Mouse (Mus musculus) pancreas, adult 10 weeks (tissue): ENCODE results near the gene Rpl27. TPM values are rescaled to one million over a fixed set of nuclear protein-coding genes. Genes with fewer than 3 reads are reported as not detected.

Experiments
- polyA plus RNA-seq: library from polyadenylated mRNA; stranded (reverse); fragments of 350-450 nt; fragmentation: Illumina TruSeq; extraction: RNeasy Lipid Tissue Mini Kit (QIAGEN cat#74804); gene quantifications from one replicate; pipeline ENCODE4 v1.2.3, GENCODE M21; 2015; ENCODE audit warnings: low read depth, low replicate concordance; ENCODE audit not compliant: insufficient read depth

Rpl27 gene
- polyA plus RNA-seq: 186 TPM

DNA sequence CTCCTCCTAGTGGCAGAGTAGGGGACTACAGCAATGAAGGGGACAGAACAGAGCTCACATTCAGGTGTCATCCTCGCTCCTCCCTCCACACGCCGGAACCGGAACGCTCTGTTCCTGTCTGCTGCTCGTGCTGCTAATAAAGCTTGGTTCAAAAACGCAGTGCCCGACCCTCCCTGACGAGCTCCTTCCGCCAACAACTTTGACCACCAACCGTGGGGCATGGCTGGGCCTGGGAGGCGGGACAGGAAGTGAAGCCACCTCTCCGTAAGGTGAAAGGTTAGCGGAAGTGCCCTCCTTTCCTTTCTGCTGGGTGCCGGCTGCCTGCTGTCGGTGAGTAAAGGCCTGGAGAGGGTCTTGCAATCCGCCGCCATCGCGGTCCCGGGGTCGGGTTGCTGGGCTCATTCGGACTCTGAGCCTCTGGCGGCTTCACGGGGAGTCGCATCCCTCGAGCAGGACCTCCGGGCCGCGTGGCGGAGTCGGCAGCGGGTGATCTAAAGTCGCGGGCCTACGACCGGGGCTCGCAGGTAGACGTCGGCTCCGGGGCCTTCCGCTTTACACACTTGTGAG lies at the start of gene Rpl27:
Rpl27 (plus strand) TSS at position 172 of the 567 bp plus-strand sequence.

GRCm38 (mm10) chr11:101417101-101417855 lies 24.8 kb upstream of the Rpl27 start, which contains the start of gene Aarsd1:
Aarsd1 (minus strand) TSS chr11:101417615.

DNA sequence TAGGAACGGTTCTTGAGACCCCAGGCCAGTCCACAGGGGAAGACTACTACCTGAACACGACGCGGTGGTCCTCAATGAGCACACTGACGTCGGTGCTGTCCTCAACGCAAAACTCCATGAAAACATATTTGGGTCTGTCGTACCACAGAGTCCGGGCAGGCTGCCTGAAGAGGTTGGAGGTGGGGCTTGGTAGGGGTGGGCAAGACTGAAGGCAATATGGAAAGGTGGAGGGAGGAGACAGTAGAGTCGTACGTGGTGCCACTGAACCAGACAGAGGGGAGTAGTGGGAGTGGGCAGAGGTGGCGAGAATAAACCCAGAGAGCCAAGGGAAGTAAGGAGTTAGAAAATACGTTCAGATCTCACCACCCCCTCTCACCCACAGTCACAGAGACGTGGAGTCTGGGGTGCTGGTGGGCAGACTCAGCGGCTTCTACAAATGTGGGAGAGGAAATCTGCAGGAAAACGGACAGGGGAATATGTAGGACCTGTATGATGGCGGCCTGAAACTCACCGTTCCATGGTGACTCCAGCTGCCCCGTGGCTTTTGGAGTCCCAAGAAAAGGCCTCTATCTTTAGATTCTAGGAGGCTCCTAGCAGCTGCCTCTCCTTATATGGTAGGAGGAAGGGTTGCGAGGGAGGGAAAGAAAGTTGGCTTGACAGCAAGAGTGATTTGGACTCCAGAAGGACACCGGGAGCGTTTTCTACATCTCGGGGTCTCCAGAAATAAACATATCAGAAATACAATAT lies 17.8 kb upstream of the Rpl27 start, which contains the start of gene Gm27029:
Gm27029 (minus strand) TSS at position 692 of the 747 bp plus-strand sequence.

GRCm38 (mm10) chr11:101424925-101425813 lies 16.9 kb upstream of the Rpl27 start, which contains the start of the genes Rundc1 and Ptges3l:
Rundc1 (plus strand) TSS chr11:101425085.
Ptges3l (minus strand) TSS chr11:101425333.

DNA sequence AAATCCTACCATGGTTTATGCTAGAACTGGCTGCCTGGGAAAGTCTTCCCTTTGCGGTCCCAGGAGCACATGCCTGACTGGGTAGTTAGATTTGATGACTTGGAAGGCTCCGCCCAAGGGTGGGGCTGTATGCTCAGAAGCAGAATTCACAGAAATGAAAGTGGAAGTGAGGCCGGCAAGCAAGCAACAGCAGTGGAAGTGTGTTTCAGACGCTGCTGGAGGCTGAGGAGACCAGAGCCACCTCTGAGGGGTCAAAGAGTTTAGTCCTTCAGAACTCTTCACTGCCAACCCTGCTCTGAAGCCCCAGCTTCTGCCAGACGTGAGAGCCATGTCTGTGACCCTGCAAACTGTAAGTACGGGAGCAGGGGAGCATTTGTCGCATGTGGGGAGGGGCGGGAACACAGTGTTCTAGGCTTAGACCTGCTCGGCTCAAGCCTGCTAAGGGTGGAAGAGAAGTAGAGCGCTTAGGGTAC lies 6.2 kb downstream of the Rpl27 start, which contains the start of gene Ifi35:
Ifi35 (plus strand) TSS at position 134 of the 473 bp plus-strand sequence.

DNA sequence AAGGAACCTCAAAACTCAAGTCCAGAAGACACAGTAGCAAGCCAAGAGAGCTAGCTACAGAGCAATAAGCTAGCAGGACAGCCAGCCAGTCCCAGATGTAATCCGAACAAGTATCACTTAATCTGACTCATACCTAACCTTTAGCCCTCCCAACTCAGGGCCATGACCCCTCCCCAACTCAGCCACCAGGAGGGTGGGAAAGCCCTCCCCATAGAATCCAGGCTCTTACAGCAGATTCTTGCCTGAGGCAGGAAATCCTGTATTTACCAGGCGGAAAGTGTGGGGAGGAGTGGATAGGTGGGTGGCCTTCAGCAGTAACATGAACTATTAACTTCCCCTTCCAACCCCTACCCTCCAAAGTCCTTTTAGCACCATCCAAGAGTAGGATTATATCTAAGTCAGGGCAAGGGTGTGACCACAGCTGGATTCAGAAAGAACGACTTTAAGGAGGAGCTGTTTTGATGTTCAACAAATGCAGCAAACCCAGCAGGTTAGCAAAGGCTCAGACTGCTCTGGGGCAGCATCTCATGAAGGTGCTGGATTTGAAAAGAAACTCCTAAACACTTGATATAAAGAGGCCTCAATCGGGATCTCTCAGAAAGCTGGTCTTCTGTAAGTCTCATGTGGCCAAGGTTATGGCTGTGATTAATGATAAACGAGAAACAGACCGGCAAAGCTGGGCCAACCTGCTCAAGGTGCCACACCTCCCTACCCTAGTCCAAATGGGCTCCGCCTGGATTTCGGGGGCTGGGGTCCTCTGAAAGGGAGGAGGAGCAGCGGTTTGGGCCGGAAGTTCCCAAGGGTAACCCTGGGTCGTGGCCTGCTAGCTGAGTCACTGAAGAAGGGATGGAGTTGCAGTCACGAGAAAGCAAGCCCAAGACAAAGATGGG lies 22.4 kb downstream of the Rpl27 start, which contains the start of gene Rnd2:
Rnd2 (plus strand) TSS at position 789 of the 890 bp plus-strand sequence.

DNA sequence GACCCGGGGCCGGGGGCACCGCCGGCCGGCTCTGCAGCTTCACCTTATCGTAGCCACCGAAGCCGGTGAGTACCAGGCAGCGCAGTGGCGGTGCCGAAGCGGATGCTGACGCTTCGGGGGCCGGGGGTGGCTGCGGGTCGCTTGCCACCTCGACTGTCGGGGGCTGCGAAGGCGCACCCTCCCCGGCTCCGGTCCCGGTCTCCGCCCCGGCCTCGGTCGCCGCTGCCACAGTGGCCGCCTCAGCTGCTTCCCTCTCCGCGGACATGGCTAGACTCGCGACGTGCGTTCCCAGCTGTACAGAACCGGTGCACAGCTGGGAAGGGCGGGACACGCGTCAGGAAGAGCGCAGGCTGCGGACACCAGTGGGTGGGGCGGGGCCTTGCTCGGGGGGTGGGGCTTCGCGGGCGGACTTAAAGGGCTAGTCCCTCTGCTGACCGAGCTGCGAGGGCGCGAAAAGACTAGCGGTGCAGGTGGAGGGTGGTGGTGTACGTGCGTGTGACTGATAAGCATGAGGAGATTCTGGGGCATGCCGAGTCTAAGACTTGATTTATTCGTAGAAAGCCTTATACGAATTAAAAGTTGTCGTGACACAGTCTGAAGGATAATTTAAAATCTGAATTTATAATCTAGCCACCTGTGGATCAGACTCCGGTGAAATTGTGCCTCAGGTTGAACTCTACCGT lies 23.9 kb downstream of the Rpl27 start, which contains the start of gene Vat1:
Vat1 (minus strand) TSS at position 362 of the 683 bp plus-strand sequence.

Other genes starting within 250 kb of the Rpl27 start
- gene Ezh1, start 215.8 kb upstream of the Rpl27 start, polyA plus RNA-seq: 9.6 TPM
- 30.5 TPM for gene Ramp2, start 196.3 kb upstream of the Rpl27 start, polyA plus RNA-seq
- gene Vps25, start 188.6 kb upstream of the Rpl27 start, polyA plus RNA-seq: 32.2 TPM
- gene Wnk4, start 181.7 kb upstream of the Rpl27 start, polyA plus RNA-seq: 4.7 TPM
- gene Cntd1, start 163.3 kb upstream of the Rpl27 start, polyA plus RNA-seq: not detected
- 56.2 TPM for gene Coa3, start 163.2 kb upstream of the Rpl27 start, polyA plus RNA-seq
- gene Becn1, start 140.0 kb upstream of the Rpl27 start, polyA plus RNA-seq: 20.4 TPM
- 15.3 TPM for gene Psme3, start 126.1 kb upstream of the Rpl27 start, polyA plus RNA-seq
- 4.8 TPM for gene Aoc2, start 117.2 kb upstream of the Rpl27 start, polyA plus RNA-seq
- 8.3 TPM for gene Aoc3, start 111.7 kb upstream of the Rpl27 start, polyA plus RNA-seq
- gene G6pc, start 74.7 kb upstream of the Rpl27 start, polyA plus RNA-seq: not detected
- gene Aarsd1, start 24.7 kb upstream of the Rpl27 start, polyA plus RNA-seq: 7.0 TPM
- gene Gm27029, start 17.5 kb upstream of the Rpl27 start, polyA plus RNA-seq: 3.0 TPM
- gene Rundc1, start 17.2 kb upstream of the Rpl27 start, polyA plus RNA-seq: 8.9 TPM
- not detected for gene Ptges3l, start 17.0 kb upstream of the Rpl27 start, polyA plus RNA-seq
- gene Ifi35, start 6.1 kb downstream of the Rpl27 start, polyA plus RNA-seq: 19.5 TPM
- 3.9 TPM for gene Rnd2, start 22.7 kb downstream of the Rpl27 start, polyA plus RNA-seq
- 30.4 TPM for gene Vat1, start 23.9 kb downstream of the Rpl27 start, polyA plus RNA-seq
- gene Brca1, start 109.7 kb downstream of the Rpl27 start, polyA plus RNA-seq: 0.92 TPM
- 46.2 TPM for gene Nbr1, start 109.9 kb downstream of the Rpl27 start, polyA plus RNA-seq
- 6.8 TPM for gene Tmem106a, start 139.9 kb downstream of the Rpl27 start, polyA plus RNA-seq
- not detected for gene Gm11634, start 157.0 kb downstream of the Rpl27 start, polyA plus RNA-seq
- 8.8 TPM for gene Rdm1, start 184.9 kb downstream of the Rpl27 start, polyA plus RNA-seq
- 8.4 TPM for gene Arl4d, start 223.2 kb downstream of the Rpl27 start, polyA plus RNA-seq